Mouse (Mus musculus) forebrain, embryonic 15.5 days (tissue): Measurements from ENCODE around the gene Sephs2. TPM values are rescaled to one million over a fixed set of nuclear protein-coding genes. Genes with fewer than 3 reads are reported as not detected.

Experiments
- ATAC-seq: fragments of 200-750 bp; cut with Nextera tagmentation; replicated peaks from 2 replicates; pipeline ENCODE4 v1.8.0; 2017; ENCODE audit warnings: mild to moderate bottlenecking, moderate TSS enrichment, moderate library complexity
- H3K27ac ChIP-seq: fragments of 300-500 bp; sonication (generic); replicated peaks from 2 replicates; pipeline ENCODE4 v1.5.1; 2015; ENCODE audit warnings: mild to moderate bottlenecking, inconsistent platforms
- H3K27me3 ChIP-seq: fragments of 300-500 bp; sonication (generic); 2 replicates; pipeline ENCODE4 v1.6.1; 2015; ENCODE audit warnings: inconsistent platforms
- H3K36me3 ChIP-seq: fragments of 300-500 bp; sonication (generic); 2 replicates; pipeline ENCODE4 v1.6.1; 2015; ENCODE audit warnings: mild to moderate bottlenecking, inconsistent platforms
- H3K4me1 ChIP-seq: fragments of 300-500 bp; sonication (generic); 2 replicates; pipeline ENCODE4 v1.6.1; 2015; ENCODE audit warnings: inconsistent platforms
- H3K4me2 ChIP-seq: fragments of 300-500 bp; sonication (generic); replicated peaks from 2 replicates; pipeline ENCODE4 v1.6.1; 2015; ENCODE audit warnings: mild to moderate bottlenecking, inconsistent platforms
- H3K4me3 ChIP-seq: fragments of 300-500 bp; sonication (generic); 2 replicates; pipeline ENCODE4 v1.5.1; 2015; ENCODE audit warnings: mild to moderate bottlenecking, inconsistent platforms
- H3K9ac ChIP-seq: fragments of 300-500 bp; sonication (generic); replicated peaks from 2 replicates; pipeline ENCODE4 v1.6.1; 2015; ENCODE audit warnings: mild to moderate bottlenecking, inconsistent platforms
- H3K9me3 ChIP-seq: fragments of 300-500 bp; sonication (generic); 2 replicates; pipeline ENCODE4 v1.6.1; 2016; ENCODE audit warnings: inconsistent platforms
- WGBS: fragments of 180-500 bp; shearing (Covaris S2); methylation state at CpG from one replicate; pipeline ENCODE4 v1.1.7; 2015; ENCODE audit warnings: mixed read lengths; 5-methylcytosine and 5-hydroxymethylcytosine counted together
- polyA plus RNA-seq: library from polyadenylated mRNA; unstranded; fragments of >200 nt; fragmentation: Nextera tagmentation; extraction: Ambion mirVana; gene quantifications from 2 replicates; pipeline ENCODE4 v1.2.1, GENCODE M21; 2015

Gene Sephs2
- polyA plus RNA-seq, 1 experiment from 2014 or later, result 49.5 TPM

DNA sequence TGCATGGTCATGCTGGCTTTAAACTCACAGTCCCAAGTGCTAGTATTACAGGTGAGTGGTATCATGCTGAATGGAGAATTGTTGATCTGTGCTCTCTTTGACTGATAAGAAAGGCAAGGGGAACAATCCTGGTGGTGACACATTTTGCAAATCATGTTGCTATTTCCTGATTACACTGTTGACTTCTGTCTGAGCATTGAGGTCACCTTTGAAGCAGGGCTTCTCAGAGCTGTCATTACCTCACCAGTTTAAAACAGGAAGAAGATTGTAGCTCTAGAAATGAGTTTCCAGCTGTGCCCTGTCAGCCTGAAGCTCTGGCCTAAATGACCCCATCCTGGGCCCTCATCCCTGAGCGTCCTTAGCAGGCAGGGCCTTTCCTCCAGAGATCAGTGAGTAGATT lies 14.1 kb upstream of the Sephs2 start:
- H3K4me1 ChIP-seq, result no peaks in the 10 kb centered on the region
- H3K27ac ChIP-seq, result no peak overlapping the region
- no peaks in the 10 kb centered on the region for H3K27me3 ChIP-seq
- H3K4me3 ChIP-seq, result no peak overlapping the region
- no peaks in the 10 kb centered on the region; the same call in 1 of the 2 replicates for H3K9me3 ChIP-seq
- no peak for ATAC-seq
- 91% methylated on average over 1 of the region's 1 CpGs for WGBS
- no peaks in the 10 kb centered on the region for H3K36me3 ChIP-seq
- no peak overlapping the region for H3K9ac ChIP-seq
- no peak overlapping the region for H3K4me2 ChIP-seq

DNA sequence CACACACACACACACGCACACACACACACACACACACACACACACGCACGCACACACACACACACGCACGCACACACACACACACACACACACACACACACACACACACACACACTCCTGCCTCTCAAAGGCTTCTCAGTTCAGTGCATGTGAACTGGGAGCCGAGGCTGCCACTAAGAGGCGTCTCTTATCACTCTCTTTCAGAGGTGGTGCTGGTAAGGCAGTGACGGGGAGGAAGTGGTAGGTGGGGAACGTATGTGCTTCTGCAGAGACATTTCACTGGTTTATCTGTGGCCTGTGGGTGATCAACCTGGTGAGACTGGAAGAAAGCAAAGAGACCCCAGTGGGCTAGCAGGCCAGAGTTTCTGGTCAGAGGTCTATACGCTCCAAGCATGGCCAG lies 11.3 kb upstream of the Sephs2 start:
- no peak overlapping the region for H3K4me2 ChIP-seq
- no peak overlapping the region for H3K9ac ChIP-seq
- no peaks in the 10 kb centered on the region for H3K27me3 ChIP-seq
- no peaks in the 10 kb centered on the region; the same call in 1 of the 2 replicates for H3K9me3 ChIP-seq
- no peak overlapping the region for H3K4me3 ChIP-seq
- no peak overlapping the region for H3K27ac ChIP-seq
- 90% methylated on average over 5 of the region's 10 CpGs for WGBS
- no peaks in the 10 kb centered on the region for H3K4me1 ChIP-seq
- H3K36me3 ChIP-seq, result no peaks in the 10 kb centered on the region
- no peak for ATAC-seq

DNA sequence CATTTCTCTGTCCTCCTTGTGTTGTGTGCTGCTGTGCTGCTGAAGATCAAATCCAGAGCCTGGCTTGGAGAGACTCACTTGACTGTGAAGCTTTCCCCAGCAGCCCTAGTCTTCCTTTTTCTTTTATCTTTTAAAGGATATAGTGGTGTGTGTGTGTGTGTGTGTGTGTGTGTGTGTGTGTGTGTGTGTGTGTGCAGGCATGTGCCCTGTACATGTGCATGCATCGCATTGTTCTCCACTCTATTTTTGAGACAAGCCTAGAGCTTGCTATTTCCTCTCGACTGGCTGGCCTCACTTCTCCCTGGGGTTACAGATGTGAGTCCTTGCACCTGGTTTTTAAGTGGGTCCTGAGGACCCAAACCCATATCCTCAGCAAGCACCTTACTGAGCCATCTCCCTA lies 8.3 kb upstream of the Sephs2 start:
- Histone ChIP-seq H3K4me2 (no peak overlapping the region), H3K4me3 (no peak overlapping the region), H3K27ac (no peak overlapping the region), H3K4me1 (no peaks in the 10 kb centered on the region), H3K27me3 (no peaks in the 10 kb centered on the region), H3K9me3 (no peaks in the 10 kb centered on the region), H3K36me3 (no peaks in the 10 kb centered on the region), H3K9ac (no peak overlapping the region)
- no peak for ATAC-seq
- 88% methylated on average over 2 of the region's 2 CpGs for WGBS

DNA sequence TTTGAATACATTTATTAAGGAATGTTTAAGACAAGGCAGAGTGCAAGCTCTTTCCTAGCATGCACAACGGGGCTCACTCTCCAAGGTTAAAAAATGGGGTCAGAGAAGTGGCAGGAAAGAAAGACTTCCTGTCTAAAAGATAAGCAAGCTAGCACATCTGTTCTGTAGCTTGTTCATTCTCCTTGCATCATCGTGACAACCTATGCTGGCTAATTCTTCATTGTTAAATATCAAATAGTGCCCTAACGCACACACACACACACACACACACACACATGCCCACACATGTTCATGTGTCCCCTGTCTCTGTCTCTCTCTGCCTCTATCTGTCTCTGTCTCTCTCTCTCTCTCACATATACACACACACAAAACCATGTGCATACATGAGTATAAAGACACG lies 7.3 kb upstream of the Sephs2 start:
- H3K4me1 ChIP-seq, result no peaks in the 10 kb centered on the region
- 81% methylated on average over 4 of the region's 4 CpGs for WGBS

DNA sequence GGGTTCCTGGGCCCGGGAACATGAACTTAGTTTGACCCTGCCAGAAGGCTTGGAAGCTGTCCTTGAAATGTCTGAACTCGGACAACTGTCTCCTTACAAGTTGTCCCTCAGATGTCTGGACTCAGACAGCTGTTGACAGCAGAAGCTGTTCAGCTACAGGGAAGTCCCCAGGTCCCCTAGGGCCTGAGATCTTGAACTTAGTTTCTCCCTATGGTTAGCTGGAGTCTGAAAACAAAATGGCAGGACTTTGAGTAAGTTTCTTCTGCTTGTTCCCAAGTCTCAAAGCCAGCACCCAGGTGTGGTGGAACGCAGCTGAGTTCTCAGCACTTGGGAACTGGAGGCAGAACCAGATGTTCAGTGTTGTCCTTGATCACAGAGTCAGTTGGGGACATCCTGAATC lies 6.2 kb upstream of the Sephs2 start:
- WGBS, result 85% methylated on average over 3 of the region's 3 CpGs
- no peaks in the 10 kb centered on the region for H3K9me3 ChIP-seq
- no peak overlapping the region for H3K9ac ChIP-seq
- no peak overlapping the region for H3K27ac ChIP-seq
- H3K36me3 ChIP-seq, result no peaks in the 10 kb centered on the region
- H3K4me1 ChIP-seq, result no peaks in the 10 kb centered on the region
- no peak overlapping the region for H3K4me3 ChIP-seq
- ATAC-seq, result no peak
- no peaks in the 10 kb centered on the region for H3K27me3 ChIP-seq
- H3K4me2 ChIP-seq, result no peak overlapping the region

More for the DNA sequence above, 7.3 kb upstream of the Sephs2 start:
- H3K4me3 ChIP-seq, result no peak overlapping the region
- ATAC-seq, result no peak
- H3K27ac ChIP-seq, result no peak overlapping the region
- H3K9ac ChIP-seq, result no peak overlapping the region
- H3K36me3 ChIP-seq, result no peaks in the 10 kb centered on the region
- no peak overlapping the region for H3K4me2 ChIP-seq
- H3K9me3 ChIP-seq, result no peaks in the 10 kb centered on the region
- H3K27me3 ChIP-seq, result no peaks in the 10 kb centered on the region

DNA sequence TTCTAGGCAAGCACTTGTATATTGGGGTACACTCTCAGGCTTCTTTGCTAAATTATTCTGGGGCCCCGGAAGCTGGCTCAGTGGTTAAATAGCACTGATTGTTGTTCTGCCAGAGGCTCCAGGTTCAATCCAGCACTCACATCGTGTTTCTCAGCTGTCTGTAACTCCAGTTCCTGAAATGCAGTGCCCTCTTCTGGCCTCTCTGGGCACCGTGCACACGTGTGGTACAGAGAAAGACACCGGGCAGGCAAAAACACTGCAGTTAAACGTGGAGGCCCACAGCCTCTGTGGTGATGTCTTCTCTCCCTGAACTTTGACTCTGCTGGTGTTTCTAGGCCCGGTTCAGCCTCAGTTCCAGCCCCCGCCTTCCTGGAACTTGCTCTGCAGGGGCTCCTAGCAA lies 4.5 kb upstream of the Sephs2 start:
- H3K9me3 ChIP-seq, result no peaks in the 10 kb centered on the region
- H3K4me1 ChIP-seq, result peaks cover 5% of the 10 kb centered on the region; the same call in 1 of the 2 replicates
- H3K4me3 ChIP-seq, result no peak overlapping the region
- H3K4me2 ChIP-seq, result no peak overlapping the region
- ATAC-seq, result no peak
- no peaks in the 10 kb centered on the region for H3K27me3 ChIP-seq
- WGBS, result 22% methylated on average over 8 of the region's 8 CpGs
- no peaks in the 10 kb centered on the region for H3K36me3 ChIP-seq
- no peak overlapping the region for H3K9ac ChIP-seq
- no peak overlapping the region for H3K27ac ChIP-seq

DNA sequence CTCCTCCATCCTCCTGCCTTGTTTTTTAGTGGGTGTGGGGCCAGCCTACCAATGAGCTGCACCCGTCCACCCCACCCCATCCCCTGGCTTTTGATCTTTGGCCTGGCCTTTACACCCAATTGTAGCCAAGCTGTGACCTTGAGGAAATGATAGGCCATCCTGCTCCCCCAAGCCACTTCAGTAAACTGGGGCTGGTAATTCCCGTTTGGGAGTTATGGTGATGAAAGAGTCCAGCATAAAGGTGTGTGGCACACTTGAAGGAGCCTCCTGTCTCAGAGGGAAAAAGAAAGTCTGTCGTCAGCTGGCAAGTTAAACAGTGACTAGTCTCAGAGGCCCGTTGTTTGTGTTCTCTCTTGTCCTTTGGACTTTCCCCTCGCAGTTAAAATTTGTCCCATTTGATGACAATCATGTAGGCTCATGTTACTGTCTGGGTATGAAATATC lies 2.7 kb upstream of the Sephs2 start:
- H3K4me3 ChIP-seq, result no peak overlapping the region
- H3K4me1 ChIP-seq, result peaks cover 21% of the 10 kb centered on the region
- H3K9me3 ChIP-seq, result no peaks in the 10 kb centered on the region
- H3K27ac ChIP-seq, result no peak overlapping the region
- WGBS, result 76% methylated on average over 5 of the region's 5 CpGs
- H3K27me3 ChIP-seq, result no peaks in the 10 kb centered on the region
- no peak overlapping the region for H3K4me2 ChIP-seq
- no peak overlapping the region for H3K9ac ChIP-seq
- peaks cover 1% of the 10 kb centered on the region for H3K36me3 ChIP-seq
- no peak for ATAC-seq

DNA sequence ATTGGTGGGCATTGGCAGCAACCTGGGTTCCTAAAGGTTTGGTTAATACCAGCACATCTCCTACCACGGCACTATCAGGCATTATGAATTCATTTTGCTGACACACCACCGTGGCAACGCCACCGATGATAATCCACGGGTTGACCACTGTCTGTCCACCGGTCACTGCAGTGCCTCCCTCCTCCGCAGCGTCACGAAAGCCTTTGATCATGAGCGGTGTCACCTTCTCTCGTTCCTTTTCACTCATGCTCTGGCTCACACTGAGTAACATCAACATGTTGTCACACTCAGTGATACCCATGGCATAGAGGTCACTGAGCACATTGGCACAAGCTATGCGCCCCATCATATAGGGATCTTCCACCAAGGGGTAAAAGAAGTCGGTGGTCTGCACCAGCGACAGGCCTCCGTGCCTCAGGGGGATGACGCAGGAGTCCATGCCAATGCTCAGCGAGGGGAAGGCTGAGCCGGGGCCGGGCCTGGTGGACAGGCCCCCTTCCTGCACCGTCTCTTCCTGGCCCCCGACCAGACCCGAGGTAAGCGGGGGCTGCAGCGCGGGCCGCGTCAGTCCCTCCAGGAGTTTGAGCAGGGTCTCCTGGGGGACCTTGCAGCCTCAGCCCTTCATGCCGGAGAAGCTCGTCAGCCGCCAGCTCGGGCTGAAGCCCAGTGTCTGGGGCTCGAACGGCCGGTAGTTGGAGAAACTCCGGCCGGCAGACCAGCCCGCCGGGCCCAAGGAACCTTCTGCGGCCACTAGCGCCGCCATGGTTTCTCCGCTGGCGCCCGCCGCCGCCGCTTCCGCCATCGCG lies 534 bp downstream of the Sephs2 start:
- no peaks in the 10 kb centered on the region for H3K9me3 ChIP-seq
- no peaks in the 10 kb centered on the region for H3K27me3 ChIP-seq
- H3K4me1 ChIP-seq, result peaks cover 23% of the 10 kb centered on the region
- 16% methylated on average over 50 of the region's 50 CpGs for WGBS
- ATAC-seq, result peak; percentile 64
- peak overlapping the region; percentile 89 for H3K9ac ChIP-seq
- peak overlapping the region; percentile 92 for H3K4me2 ChIP-seq
- peak overlapping the region; percentile 77 for H3K27ac ChIP-seq
- H3K4me3 ChIP-seq, result peak overlapping the region; percentile 81
- H3K36me3 ChIP-seq, result peaks cover 23% of the 10 kb centered on the region

DNA sequence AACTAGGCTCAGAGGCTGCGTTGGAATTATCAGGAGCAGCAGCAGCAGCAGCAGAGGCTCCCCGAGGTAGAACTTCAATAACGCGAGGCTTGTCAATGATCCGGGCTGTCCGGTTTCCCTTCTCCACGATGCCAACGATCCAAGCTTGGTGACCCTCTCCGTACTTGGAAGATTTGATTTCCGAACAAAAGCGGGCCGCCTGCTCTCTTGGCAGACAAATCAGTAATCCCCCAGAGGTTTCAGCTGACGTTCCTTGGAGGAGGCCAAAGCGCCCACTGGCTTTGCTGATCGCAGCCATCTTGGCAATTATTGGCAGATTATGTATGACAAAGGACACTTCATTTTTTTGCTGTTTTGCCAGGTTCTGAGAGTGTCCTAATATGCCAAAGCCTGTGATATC lies 1.3 kb downstream of the Sephs2 start:
- Histone ChIP-seq H3K9me3 (no peaks in the 10 kb centered on the region), H3K27me3 (no peaks in the 10 kb centered on the region), H3K4me1 (peaks cover 23% of the 10 kb centered on the region), H3K4me3 (peak overlapping the region; percentile 81), H3K9ac (no peak overlapping the region), H3K36me3 (peaks cover 26% of the 10 kb centered on the region), H3K27ac (no peak overlapping the region), H3K4me2 (peak overlapping the region; percentile 92)
- WGBS, result 94% methylated on average over 15 of the region's 15 CpGs
- no peak for ATAC-seq

DNA sequence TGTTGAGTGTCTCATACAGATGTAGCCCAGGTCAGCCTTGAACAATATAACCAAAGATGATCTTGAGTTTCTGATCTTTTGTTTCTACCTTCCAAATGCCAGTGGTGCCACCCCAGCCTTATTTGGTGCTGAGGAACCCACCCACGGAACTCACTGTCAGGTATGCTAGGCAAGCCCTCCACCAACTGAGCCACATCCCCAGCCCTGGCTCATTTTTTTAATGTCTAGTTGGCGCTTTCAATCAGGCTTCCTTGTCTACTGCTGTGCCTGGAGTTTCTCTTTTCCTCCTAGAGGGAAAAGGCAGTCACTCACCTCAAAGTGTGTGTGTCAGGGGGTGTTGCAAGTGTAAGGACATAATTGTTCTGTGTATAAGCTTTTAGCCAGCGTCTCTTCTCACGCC lies 2.8 kb downstream of the Sephs2 start:
- Histone ChIP-seq H3K27me3 (no peaks in the 10 kb centered on the region), H3K4me3 (no peak overlapping the region), H3K27ac (no peak overlapping the region), H3K4me2 (no peak overlapping the region), H3K9ac (no peak overlapping the region), H3K36me3 (peaks cover 26% of the 10 kb centered on the region), H3K4me1 (peaks cover 23% of the 10 kb centered on the region), H3K9me3 (no peaks in the 10 kb centered on the region)
- WGBS, result 98% methylated on average over 4 of the region's 4 CpGs
- ATAC-seq, result no peak

DNA sequence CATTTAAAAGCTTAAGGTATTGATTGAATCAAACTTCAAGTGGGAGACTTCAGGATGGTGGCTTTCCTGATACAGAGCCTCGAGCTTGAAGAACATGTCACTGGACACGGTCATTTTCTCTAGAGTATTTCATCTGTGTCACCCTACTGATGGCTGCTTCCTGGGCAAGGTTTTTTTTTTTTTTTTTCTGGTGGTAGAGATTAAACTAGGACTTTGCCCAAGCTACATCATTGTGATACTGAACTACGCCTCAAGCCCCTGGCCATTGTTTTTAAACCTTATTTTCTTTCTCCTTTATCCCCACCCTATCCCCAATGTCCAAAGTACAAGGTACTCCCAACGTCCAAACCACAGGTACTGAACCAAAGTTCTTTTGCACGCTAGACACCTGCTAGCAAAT lies 3.2 kb downstream of the Sephs2 start:
- no peak overlapping the region for H3K4me2 ChIP-seq
- no peak overlapping the region for H3K27ac ChIP-seq
- WGBS, result 95% methylated on average over 5 of the region's 5 CpGs
- no peak overlapping the region for H3K9ac ChIP-seq
- no peaks in the 10 kb centered on the region for H3K27me3 ChIP-seq
- H3K36me3 ChIP-seq, result peaks cover 26% of the 10 kb centered on the region
- no peak overlapping the region for H3K4me3 ChIP-seq
- peaks cover 23% of the 10 kb centered on the region for H3K4me1 ChIP-seq
- ATAC-seq, result no peak
- H3K9me3 ChIP-seq, result no peaks in the 10 kb centered on the region

DNA sequence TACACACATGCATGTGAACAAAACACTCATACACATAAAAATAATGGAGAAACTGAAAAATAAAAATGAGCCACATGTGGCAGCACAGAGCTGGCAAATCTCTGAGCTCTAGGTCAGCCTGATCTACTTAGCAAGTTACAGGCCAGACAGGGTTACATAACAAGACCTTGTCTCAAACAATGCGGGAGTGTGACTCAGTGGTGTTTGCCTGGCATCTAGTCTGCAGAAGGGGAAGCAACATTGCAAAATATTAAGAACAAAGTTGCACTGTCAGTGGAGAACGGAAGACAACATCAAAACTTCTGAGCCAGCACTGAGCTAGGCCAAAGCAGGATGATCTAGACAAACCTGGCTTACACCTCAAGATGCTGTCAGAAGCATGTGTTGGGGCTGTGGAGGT lies 3.6 kb downstream of the Sephs2 start:
- ATAC-seq, result no peak
- Histone ChIP-seq H3K27me3 (no peaks in the 10 kb centered on the region), H3K9ac (no peak overlapping the region), H3K4me3 (no peak overlapping the region), H3K36me3 (peaks cover 26% of the 10 kb centered on the region), H3K27ac (no peak overlapping the region), H3K4me2 (no peak overlapping the region), H3K4me1 (peaks cover 23% of the 10 kb centered on the region), H3K9me3 (no peaks in the 10 kb centered on the region)
- 94% methylated on average over 2 of the region's 2 CpGs for WGBS

DNA sequence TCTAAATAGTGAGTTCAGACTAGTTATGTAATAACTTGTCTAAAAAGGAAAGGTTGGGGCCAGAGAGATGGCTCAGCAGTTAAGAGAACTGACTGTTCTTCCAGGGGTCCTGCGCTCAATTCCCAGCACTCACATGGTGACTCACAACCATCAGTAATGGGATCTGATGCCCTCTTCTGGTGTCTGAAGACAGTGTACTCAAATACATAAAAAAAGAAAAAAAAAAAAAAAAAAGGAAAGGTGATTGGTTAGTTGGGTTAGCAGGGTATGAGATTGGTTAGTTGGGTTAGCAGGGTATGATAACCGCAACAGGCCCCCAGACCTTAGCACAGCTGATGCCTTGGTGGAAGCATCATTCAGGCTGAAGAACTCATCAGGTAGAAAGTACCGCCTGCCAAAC lies 10.3 kb downstream of the Sephs2 start:
- Histone ChIP-seq H3K36me3 (peaks cover 5% of the 10 kb centered on the region; the same call in 1 of the 2 replicates), H3K4me2 (no peak overlapping the region), H3K9me3 (no peaks in the 10 kb centered on the region), H3K9ac (no peak overlapping the region), H3K27ac (no peak overlapping the region), H3K4me1 (peaks cover 19% of the 10 kb centered on the region), H3K27me3 (no peaks in the 10 kb centered on the region), H3K4me3 (no peak overlapping the region)
- ATAC-seq, result no peak
- WGBS, result 83% methylated on average over 3 of the region's 3 CpGs
